Mouse (Mus musculus): ENCODE results near the gene Ifna15. TPM values are rescaled to one million over a fixed set of nuclear protein-coding genes. Genes with fewer than 3 reads are reported as not detected.

The Ifna15 gene
- not detected for polyA plus RNA-seq (2015; fragmentation: Illumina TruSeq; extraction: RNeasy Lipid Tissue Mini Kit (QIAGEN cat#74804); ENCODE audit: insufficient read depth, low replicate concordance)

GRCm38 (mm10) chr4:88558145-88558544 is at the start of gene Ifna15:
Ifna15 (minus strand) TSS chr4:88558245.

GRCm38 (mm10) chr4:88603276-88603675 is 45.2 kb upstream of the Ifna15 start, which contains the start of gene Ifna12:
Ifna12 (minus strand) TSS chr4:88603376.

GRCm38 (mm10) chr4:88592285-88592684 is 34.2 kb upstream of the Ifna15 start, which contains the start of gene Ifna9:
Ifna9 (minus strand) TSS chr4:88592385.

DNA sequence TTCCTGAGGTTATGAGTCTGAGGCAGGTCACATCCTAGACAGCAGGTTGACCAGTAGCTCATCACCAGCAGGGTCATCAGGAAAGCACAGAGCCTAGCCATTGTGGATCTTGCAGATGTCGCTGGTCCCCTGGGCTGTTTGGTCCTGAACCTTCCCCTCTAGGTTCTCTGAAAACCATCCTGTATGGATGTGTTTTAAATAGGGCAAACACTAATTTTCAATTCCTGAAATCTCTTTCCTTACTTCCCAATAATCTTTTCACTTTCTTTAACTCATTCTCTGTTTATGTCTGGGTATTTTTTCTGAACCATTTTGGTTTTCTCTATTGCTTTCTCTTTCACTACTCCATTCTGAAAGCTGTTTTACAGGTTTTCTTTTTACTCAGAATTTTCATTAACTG is 13.7 kb upstream of the Ifna15 start, which contains the start of gene Ifna14:
Gene Ifna14, minus strand, starts transcription at position 101 of the 400 bp plus-strand sequence.

DNA sequence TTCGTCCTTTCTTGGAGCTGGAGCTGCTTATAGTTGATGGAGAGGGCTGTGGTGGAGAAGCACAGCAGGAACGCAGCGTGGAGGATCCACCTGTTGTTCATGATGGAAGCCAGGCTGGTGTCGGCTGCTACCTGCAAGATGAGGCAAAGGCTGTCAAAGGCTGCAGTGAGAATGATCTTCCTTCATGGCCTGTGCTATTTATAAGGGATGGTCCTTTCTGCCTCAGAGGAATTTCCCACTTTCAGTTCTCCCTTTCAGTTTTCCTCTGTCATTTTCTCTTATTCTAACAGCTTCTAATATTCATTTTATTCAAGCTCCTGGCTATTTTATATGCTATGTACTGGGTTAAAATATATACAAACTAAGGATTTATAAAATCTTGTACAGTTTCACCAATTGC is 35.4 kb downstream of the Ifna15 start, which contains the start of gene Ifnb1:
Gene Ifnb1, minus strand, starts transcription at position 101 of the 400 bp plus-strand sequence.

Other genes starting within 250 kb of the Ifna15 start
- gene Hacd4, start 119.3 kb downstream of the Ifna15 start, polyA plus RNA-seq (2015; fragmentation: Illumina TruSeq; extraction: RNeasy Lipid Tissue Mini Kit (QIAGEN cat#74804); ENCODE audit: insufficient read depth, low replicate concordance), result 10.3 TPM
- gene Ifnb1, start 35.5 kb downstream of the Ifna15 start, polyA plus RNA-seq (2015; fragmentation: Illumina TruSeq; extraction: RNeasy Lipid Tissue Mini Kit (QIAGEN cat#74804); ENCODE audit: insufficient read depth, low replicate concordance), result not detected
- gene Ifna14, start 13.6 kb upstream of the Ifna15 start, polyA plus RNA-seq (2015; fragmentation: Illumina TruSeq; extraction: RNeasy Lipid Tissue Mini Kit (QIAGEN cat#74804); ENCODE audit: insufficient read depth, low replicate concordance), result not detected
- gene Ifna9, start 34.1 kb upstream of the Ifna15 start, polyA plus RNA-seq (2015; fragmentation: Illumina TruSeq; extraction: RNeasy Lipid Tissue Mini Kit (QIAGEN cat#74804); ENCODE audit: insufficient read depth, low replicate concordance), result not detected
- gene Ifna12, start 45.1 kb upstream of the Ifna15 start, polyA plus RNA-seq (2015; fragmentation: Illumina TruSeq; extraction: RNeasy Lipid Tissue Mini Kit (QIAGEN cat#74804); ENCODE audit: insufficient read depth, low replicate concordance), result not detected
- not detected for gene C87499, start 76.2 kb upstream of the Ifna15 start, polyA plus RNA-seq (2015; fragmentation: Illumina TruSeq; extraction: RNeasy Lipid Tissue Mini Kit (QIAGEN cat#74804); ENCODE audit: insufficient read depth, low replicate concordance)
- gene Ifna13, start 86.2 kb upstream of the Ifna15 start, polyA plus RNA-seq (2015; fragmentation: Illumina TruSeq; extraction: RNeasy Lipid Tissue Mini Kit (QIAGEN cat#74804); ENCODE audit: insufficient read depth, low replicate concordance), result not detected
- not detected for gene Ifna16, start 118.7 kb upstream of the Ifna15 start, polyA plus RNA-seq (2015; fragmentation: Illumina TruSeq; extraction: RNeasy Lipid Tissue Mini Kit (QIAGEN cat#74804); ENCODE audit: insufficient read depth, low replicate concordance)
- not detected for gene Ifna2, start 125.7 kb upstream of the Ifna15 start, polyA plus RNA-seq (2015; fragmentation: Illumina TruSeq; extraction: RNeasy Lipid Tissue Mini Kit (QIAGEN cat#74804); ENCODE audit: insufficient read depth, low replicate concordance)
- not detected for gene Ifnab, start 133.1 kb upstream of the Ifna15 start, polyA plus RNA-seq (2015; fragmentation: Illumina TruSeq; extraction: RNeasy Lipid Tissue Mini Kit (QIAGEN cat#74804); ENCODE audit: insufficient read depth, low replicate concordance)
- not detected for gene Gm26566, start 163.6 kb upstream of the Ifna15 start, polyA plus RNA-seq (2015; fragmentation: Illumina TruSeq; extraction: RNeasy Lipid Tissue Mini Kit (QIAGEN cat#74804); ENCODE audit: insufficient read depth, low replicate concordance)
- gene Klhl9, start 164.2 kb upstream of the Ifna15 start, polyA plus RNA-seq (2015; fragmentation: Illumina TruSeq; extraction: RNeasy Lipid Tissue Mini Kit (QIAGEN cat#74804); ENCODE audit: insufficient read depth, low replicate concordance), result 49.2 TPM
- not detected for gene Gm13271, start 196.6 kb upstream of the Ifna15 start, polyA plus RNA-seq (2015; fragmentation: Illumina TruSeq; extraction: RNeasy Lipid Tissue Mini Kit (QIAGEN cat#74804); ENCODE audit: insufficient read depth, low replicate concordance)
- gene Gm13283, start 201.9 kb upstream of the Ifna15 start, polyA plus RNA-seq (2015; fragmentation: Illumina TruSeq; extraction: RNeasy Lipid Tissue Mini Kit (QIAGEN cat#74804); ENCODE audit: insufficient read depth, low replicate concordance), result not detected
- gene Gm13290, start 215.6 kb upstream of the Ifna15 start, polyA plus RNA-seq (2015; fragmentation: Illumina TruSeq; extraction: RNeasy Lipid Tissue Mini Kit (QIAGEN cat#74804); ENCODE audit: insufficient read depth, low replicate concordance), result not detected
- not detected for gene Gm13289, start 218.7 kb upstream of the Ifna15 start, polyA plus RNA-seq (2015; fragmentation: Illumina TruSeq; extraction: RNeasy Lipid Tissue Mini Kit (QIAGEN cat#74804); ENCODE audit: insufficient read depth, low replicate concordance)
- not detected for gene Gm13272, start 221.6 kb upstream of the Ifna15 start, polyA plus RNA-seq (2015; fragmentation: Illumina TruSeq; extraction: RNeasy Lipid Tissue Mini Kit (QIAGEN cat#74804); ENCODE audit: insufficient read depth, low replicate concordance)
- not detected for gene Ifnz, start 223.9 kb upstream of the Ifna15 start, polyA plus RNA-seq (2015; fragmentation: Illumina TruSeq; extraction: RNeasy Lipid Tissue Mini Kit (QIAGEN cat#74804); ENCODE audit: insufficient read depth, low replicate concordance)
- not detected for gene Gm13276, start 227.5 kb upstream of the Ifna15 start, polyA plus RNA-seq (2015; fragmentation: Illumina TruSeq; extraction: RNeasy Lipid Tissue Mini Kit (QIAGEN cat#74804); ENCODE audit: insufficient read depth, low replicate concordance)
- gene Gm13277, start 230.4 kb upstream of the Ifna15 start, polyA plus RNA-seq (2015; fragmentation: Illumina TruSeq; extraction: RNeasy Lipid Tissue Mini Kit (QIAGEN cat#74804); ENCODE audit: insufficient read depth, low replicate concordance), result not detected
- gene Gm13278, start 233.3 kb upstream of the Ifna15 start, polyA plus RNA-seq (2015; fragmentation: Illumina TruSeq; extraction: RNeasy Lipid Tissue Mini Kit (QIAGEN cat#74804); ENCODE audit: insufficient read depth, low replicate concordance), result not detected
- not detected for gene Gm13275, start 236.2 kb upstream of the Ifna15 start, polyA plus RNA-seq (2015; fragmentation: Illumina TruSeq; extraction: RNeasy Lipid Tissue Mini Kit (QIAGEN cat#74804); ENCODE audit: insufficient read depth, low replicate concordance)
- gene Gm13279, start 239.2 kb upstream of the Ifna15 start, polyA plus RNA-seq (2015; fragmentation: Illumina TruSeq; extraction: RNeasy Lipid Tissue Mini Kit (QIAGEN cat#74804); ENCODE audit: insufficient read depth, low replicate concordance), result not detected
- gene Gm13285, start 241.4 kb upstream of the Ifna15 start, polyA plus RNA-seq (2015; fragmentation: Illumina TruSeq; extraction: RNeasy Lipid Tissue Mini Kit (QIAGEN cat#74804); ENCODE audit: insufficient read depth, low replicate concordance), result not detected
- gene Gm13287, start 245.0 kb upstream of the Ifna15 start, polyA plus RNA-seq (2015; fragmentation: Illumina TruSeq; extraction: RNeasy Lipid Tissue Mini Kit (QIAGEN cat#74804); ENCODE audit: insufficient read depth, low replicate concordance), result not detected
- gene Gm13288, start 247.3 kb upstream of the Ifna15 start, polyA plus RNA-seq (2015; fragmentation: Illumina TruSeq; extraction: RNeasy Lipid Tissue Mini Kit (QIAGEN cat#74804); ENCODE audit: insufficient read depth, low replicate concordance), result not detected

Data from spleen, adult 10 weeks (tissue).